Mouse (Mus musculus) neural tube, embryonic 10.5 days (tissue): ENCODE results near the gene Cuedc2.

Experiments used
- DNase-seq: peaks from one replicate; pipeline ENCODE4 v3.0.0-alpha.2; 2017; ENCODE audit warnings: low spot score; ENCODE audit errors: extremely low spot score

Gene Cuedc2

DNA sequence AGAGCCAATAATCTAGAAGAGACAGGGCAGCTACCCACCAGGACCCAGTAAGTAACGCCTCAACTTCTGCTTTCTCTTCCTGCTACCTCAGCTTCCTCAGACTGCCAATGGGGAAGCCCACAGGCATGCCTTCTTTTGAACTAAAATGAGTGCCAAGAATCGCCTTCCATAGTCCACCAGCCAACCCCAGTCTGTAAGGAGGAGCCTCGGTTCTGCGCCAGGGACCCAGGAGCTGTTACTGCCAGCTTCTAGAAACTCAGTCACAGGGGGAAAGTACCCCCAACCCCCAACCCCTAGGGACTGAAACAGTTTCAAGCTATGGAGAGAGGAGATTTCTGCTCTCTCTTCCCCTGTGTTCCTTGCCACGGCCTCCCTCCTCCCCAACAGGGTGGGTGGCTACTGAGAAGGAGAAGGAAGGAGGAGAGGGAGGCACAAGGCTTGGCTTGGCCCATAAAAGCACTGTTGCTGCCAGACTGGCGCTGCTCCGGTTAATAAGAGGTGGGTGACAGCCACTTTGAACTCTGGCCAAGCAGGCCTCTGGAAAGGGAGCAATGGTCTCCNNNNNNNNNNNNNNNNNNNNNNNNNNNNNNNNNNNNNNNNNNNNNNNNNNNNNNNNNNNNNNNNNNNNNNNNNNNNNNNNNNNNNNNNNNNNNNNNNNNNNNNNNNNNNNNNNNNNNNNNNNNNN lies 927 bp upstream of the Cuedc2 start:
- DNase-seq: no peak

DNA sequence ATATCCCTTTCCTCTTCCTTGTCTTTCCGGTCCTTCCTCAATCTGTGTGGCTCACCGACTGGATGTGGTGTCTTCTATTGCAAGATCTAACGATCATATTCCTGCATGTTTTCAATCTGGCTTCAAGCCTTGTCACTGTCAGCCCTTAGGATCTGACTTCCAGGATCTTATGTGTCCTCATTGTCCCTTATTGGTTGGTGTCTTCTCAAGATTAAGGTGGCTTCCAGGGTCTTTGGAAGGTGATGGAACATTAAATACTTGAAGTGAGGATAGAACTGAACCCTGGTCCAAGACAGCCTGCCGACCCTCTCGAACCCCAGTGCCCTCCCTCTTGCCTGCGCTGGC lies 412 bp upstream of the Cuedc2 start:
- DNase-seq: no peak

GRCm38 (mm10) chr19:46337719-46338330 lies 677 bp downstream of the Cuedc2 start:
- DNase-seq: no peak

GRCm38 (mm10) chr19:46333906-46334305 lies 4.6 kb downstream of the Cuedc2 start:
- DNase-seq: no peak

DNA sequence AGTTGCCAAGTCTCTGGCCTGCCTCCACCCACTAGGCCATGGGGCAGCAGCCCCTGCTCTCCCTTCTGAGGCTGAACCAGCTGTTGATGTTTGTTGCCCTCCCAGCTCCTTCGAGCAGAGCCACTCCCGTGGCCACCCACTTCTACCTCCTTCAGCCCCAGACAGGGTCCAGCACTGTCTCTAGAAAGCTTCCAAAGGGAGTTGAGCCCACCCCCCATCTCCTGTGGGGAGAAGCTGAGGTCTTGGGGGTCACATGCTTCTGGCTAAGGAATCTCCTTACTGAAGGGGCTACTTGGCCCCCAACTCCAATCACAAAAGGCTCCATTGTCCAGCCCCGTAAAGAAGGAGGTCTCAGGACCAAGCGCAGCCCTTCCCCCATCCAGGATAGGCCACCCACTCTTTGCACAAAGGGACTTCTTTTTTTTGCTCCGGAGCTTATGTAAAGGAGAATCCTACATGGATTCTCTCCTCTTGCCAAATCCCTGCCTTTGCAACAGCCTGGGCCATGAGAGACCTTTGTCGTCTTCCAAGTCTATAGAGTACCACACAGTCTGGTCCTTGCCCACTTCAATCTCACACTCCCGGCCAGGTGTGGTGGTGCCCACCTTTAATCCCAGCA lies 5.7 kb downstream of the Cuedc2 start:
- no peak for DNase-seq

- no peak for DNase-seq
Measured at GRCm38 (mm10) chr19:46331936-46332335, 6.6 kb downstream of the Cuedc2 start.

GRCm38 (mm10) chr19:46331326-46331725 lies 7.2 kb downstream of the Cuedc2 start:
- DNase-seq: no peak

DNA sequence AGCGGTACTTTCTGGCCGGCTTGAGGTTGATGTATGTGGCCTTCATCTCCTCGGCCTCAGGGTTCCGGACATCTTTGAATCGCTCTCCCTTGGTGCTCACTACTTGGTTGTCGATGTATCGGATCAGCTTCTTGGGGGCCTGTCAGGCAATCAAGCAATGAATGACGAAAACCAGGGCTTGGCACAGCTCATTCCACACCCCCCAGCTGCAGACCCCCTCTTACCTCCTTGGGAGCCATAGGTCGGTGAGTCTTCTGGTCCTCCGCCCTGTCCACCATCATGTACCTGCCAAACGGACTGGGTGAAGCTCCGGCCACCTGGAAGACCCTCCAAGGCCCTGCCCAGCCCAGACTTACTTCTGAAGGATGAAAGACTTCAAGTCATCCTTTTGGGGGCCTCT lies 7.8 kb downstream of the Cuedc2 start:
- no peak for DNase-seq

GRCm38 (mm10) chr19:46329951-46330350 lies 8.6 kb downstream of the Cuedc2 start:
- peak; percentile 79 for DNase-seq

DNA sequence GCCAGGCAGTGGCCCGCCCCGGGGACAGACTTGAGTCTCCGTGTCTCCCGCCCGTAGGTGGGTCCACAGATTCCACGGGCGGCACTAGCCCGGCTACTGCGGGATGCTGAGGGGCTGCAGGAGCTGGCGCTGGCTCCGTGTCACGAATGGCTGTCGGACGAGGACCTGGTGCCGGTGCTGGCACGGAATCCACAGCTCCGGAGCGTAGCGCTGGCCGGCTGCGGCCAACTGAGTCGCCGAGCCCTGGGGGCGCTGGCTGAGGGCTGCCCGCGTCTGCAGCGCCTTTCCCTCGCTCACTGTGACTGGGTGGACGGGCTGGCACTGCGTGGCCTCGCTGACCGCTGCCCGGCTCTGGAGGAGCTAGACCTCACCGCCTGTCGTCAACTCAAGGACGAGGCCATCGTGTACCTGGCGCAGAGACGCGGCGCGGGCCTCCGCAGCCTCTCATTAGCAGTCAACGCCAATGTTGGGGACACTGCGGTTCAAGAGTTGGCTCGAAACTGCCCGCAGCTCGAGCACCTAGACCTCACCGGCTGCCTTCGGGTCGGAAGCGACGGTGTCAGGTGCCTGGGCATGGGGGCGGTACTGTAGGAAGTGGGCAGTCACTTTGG lies 9.4 kb downstream of the Cuedc2 start:
- DNase-seq: no peak

- DNase-seq: peak; percentile 95
Measured at GRCm38 (mm10) chr19:46328081-46329030, 10.1 kb downstream of the Cuedc2 start, which contains the start of gene Fbxl15. Gene Fbxl15 (plus strand): TSS chr19:46328184.

DNA sequence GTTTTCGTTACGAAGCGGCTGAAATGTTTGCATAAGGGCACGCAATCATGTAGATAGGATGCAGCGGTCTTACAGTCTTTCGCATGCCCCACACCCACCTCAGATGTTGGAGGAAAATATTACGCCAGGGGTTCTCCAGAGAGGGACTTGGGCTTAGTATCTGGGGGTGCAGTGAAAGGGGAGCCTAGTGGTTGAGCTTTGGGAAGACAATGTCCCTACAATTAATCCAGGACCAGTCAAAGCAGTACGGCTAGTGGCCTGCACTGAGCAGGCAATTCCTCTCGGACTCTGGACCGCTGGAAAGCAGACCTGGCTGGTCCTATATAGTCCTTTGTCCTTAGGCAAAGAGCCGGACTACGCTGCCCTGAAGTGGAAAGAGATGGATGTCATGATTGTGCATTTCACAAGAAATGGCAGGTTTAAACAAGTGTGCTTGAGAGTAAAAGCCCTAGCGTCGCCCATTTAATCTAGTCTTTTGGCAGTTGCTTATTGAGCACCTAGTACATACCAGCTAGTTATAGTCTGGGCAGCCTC lies 10.9 kb downstream of the Cuedc2 start:
- no peak for DNase-seq

DNA sequence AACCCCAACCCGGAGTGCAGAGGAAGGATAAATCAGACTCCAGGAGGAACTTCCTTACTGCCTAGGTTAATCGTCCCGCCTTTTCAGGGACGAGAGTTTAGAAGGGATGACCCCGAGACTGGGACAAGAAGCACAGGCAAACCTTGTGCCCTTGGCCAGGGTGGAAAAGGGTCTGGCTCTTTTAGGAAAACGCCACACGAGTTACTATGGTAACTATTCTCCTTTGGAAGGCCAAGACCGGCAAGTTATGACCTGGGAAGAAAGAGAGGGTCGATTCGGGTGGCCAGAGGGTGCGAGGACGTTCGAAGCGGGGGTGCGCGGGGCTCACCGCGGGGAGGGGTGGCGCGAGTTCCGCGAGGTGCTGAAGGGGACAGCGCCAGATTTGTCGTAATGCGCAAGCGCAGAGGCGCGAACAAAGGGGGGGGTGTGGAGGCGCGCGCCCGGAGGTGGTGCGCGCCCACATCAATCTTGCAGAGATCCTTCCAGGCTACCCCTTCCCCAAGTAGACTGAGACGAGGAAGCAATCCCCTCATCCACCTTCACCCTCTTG lies 11.7 kb downstream of the Cuedc2 start, which contains the start of gene Psd:
TSS of gene Psd (minus strand) at position 401 of the 550 bp plus-strand sequence.
- peak; percentile 70 for DNase-seq

DNA sequence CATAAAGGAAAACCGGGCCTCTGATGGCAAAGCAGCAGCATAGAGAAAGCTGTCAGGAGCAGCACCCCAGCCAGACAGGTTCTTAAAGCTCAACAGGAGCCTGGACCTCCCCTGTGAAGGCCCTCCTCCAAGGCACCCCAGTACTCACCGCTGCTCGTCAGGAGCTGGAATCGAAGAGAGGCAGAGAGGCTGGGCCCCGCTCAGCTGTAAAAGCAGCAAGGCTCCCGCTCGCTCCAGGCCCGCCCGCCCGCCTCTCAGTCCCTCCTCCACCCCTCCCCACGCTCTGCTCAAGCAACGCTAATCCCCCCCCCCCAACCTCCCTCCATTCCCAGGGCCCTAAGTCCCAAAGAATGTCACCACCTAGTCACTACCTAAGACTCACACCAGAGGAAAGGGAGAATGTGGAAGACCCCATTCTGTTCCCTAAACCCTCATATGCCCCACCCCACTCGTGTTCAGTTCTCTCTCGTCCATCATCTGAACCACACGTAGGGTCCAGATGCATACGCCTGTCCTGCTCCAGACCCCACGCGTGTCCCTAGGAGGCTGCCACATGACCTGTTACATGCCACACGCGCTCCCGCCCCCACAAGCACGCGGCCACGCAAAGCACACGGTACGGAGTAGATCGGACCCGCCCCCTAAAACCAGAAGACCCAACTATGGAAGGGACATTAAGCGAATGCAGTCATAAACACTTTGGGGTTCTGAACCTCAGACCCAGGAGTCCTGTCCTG lies 12.3 kb downstream of the Cuedc2 start:
- DNase-seq: no peak

GRCm38 (mm10) chr19:46324918-46325317 lies 13.6 kb downstream of the Cuedc2 start:
- no peak for DNase-seq

- no peak for DNase-seq
Measured at GRCm38 (mm10) chr19:46324366-46324765, 14.1 kb downstream of the Cuedc2 start.

DNA sequence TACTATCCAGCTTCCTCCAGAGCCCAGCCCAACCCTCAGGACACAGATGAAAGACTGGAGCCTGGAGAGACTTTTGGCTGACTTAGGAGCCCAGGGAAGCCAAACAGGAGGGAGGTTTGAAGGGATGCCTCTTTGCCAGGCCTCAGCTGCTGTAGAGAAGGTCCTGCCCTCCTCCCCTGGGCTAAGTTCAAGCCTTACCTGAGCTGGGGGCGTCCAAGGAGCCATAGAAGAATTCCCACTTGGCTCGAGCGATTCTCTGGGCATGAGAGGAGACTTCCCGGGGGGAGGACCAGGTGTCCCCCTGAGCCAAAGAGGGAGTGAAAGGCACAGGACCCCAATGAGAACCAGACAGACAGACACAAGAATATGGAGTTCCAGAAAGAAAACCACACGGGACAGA lies 14.8 kb downstream of the Cuedc2 start:
- DNase-seq: no peak

GRCm38 (mm10) chr19:46322996-46323572 lies 15.4 kb downstream of the Cuedc2 start:
- no peak for DNase-seq

- no peak for DNase-seq
Measured at GRCm38 (mm10) chr19:46322144-46322995, 16.1 kb downstream of the Cuedc2 start.
